Comparison of ENCODE assay signal across 19 mouse cellular contexts in genomic region chr16:29725563-29725962, GRCm38 (mm10).
A peak's percentile ranks its signal among the peaks of the same experiment; 100 is the strongest.
DNase-seq lines count a peak whose midpoint lies in the region; ATAC-seq lines count a peak whose summit lies in the region.
"Had no signal": no experiment of that assay in that cellular context is flagged by ENCODE, and none has a peak within 500 bp of the region (broad histone marks: within the 10 kb centered on the region; RNA-seq: fewer than 3 reads in every experiment).

No protein-coding gene starts in this region.

- ATAC-seq in forebrain, embryonic 15.5 days (replicated peaks), result peak; percentile 50
- no peak for ATAC-seq in forebrain, embryonic 13.5 days
- peak; percentile 70; the same call in 1 of the 2 replicates for ATAC-seq in hindbrain, embryonic 16.5 days
- ATAC-seq: intestine, embryonic 16.5 days; midbrain, embryonic 15.5 days had no signal

- H3K9ac ChIP-seq in forebrain, embryonic 15.5 days (replicated peaks), result no peak overlapping the region
- no peak overlapping the region for H3K9ac ChIP-seq in forebrain, embryonic 13.5 days
- no peak overlapping the region for H3K9ac ChIP-seq in hindbrain, embryonic 16.5 days (ENCODE audit: low read depth, low read length)
- H3K9ac ChIP-seq: embryonic facial prominence, embryonic 12.5 days; heart, embryonic 15.5 days; limb, embryonic 13.5 days; midbrain, embryonic 15.5 days had no signal

- no peak overlapping the region for H3K4me3 ChIP-seq in forebrain, embryonic 15.5 days
- no peak overlapping the region for H3K4me3 ChIP-seq in forebrain, embryonic 13.5 days
- no peak overlapping the region for H3K4me3 ChIP-seq in hindbrain, embryonic 16.5 days (ENCODE audit: low read length)
- H3K4me3 ChIP-seq in hindbrain, embryonic 10.5 days, result no peak overlapping the region
- H3K4me3 ChIP-seq: embryonic facial prominence, embryonic 12.5 days; heart, embryonic 15.5 days; limb, embryonic 13.5 days; midbrain, embryonic 15.5 days had no signal

- H3K4me1 ChIP-seq in forebrain, embryonic 15.5 days, result peaks cover 24% of the 10 kb centered on the region
- H3K4me1 ChIP-seq in forebrain, embryonic 13.5 days, result peaks cover 30% of the 10 kb centered on the region
- H3K4me1 ChIP-seq in hindbrain, embryonic 16.5 days (ENCODE audit: control insufficient read depth, insufficient read depth, low read depth, low read length), result peaks cover 4% of the 10 kb centered on the region
- H3K4me1 ChIP-seq in hindbrain, embryonic 10.5 days (replicated peaks), result peaks cover 25% of the 10 kb centered on the region
- H3K4me1 ChIP-seq: midbrain, embryonic 15.5 days had no signal

- no peak overlapping the region for H3K27ac ChIP-seq in forebrain, embryonic 15.5 days (replicated peaks)
- H3K27ac ChIP-seq in forebrain, embryonic 13.5 days, result no peak overlapping the region
- H3K27ac ChIP-seq in hindbrain, embryonic 16.5 days (ENCODE audit: low read depth, low read length), result no peak overlapping the region
- no peak overlapping the region for H3K27ac ChIP-seq in hindbrain, embryonic 10.5 days
- H3K27ac ChIP-seq: embryonic facial prominence, embryonic 12.5 days; heart, embryonic 15.5 days; limb, embryonic 13.5 days; midbrain, embryonic 15.5 days had no signal

- WGBS in forebrain, embryonic 15.5 days, result 32% methylated on average over 4 of the region's 4 CpGs
- WGBS in forebrain, embryonic 13.5 days, result 47% methylated on average over 4 of the region's 4 CpGs
- WGBS in hindbrain, embryonic 16.5 days, result 41% methylated on average over 4 of the region's 4 CpGs
- 59% methylated on average over 4 of the region's 4 CpGs for WGBS in hindbrain, embryonic 10.5 days

- H3K27me3 ChIP-seq in forebrain, embryonic 15.5 days, result peaks cover 58% of the 10 kb centered on the region
- H3K27me3 ChIP-seq in forebrain, embryonic 13.5 days, result peaks cover 84% of the 10 kb centered on the region
- H3K27me3 ChIP-seq in hindbrain, embryonic 16.5 days (replicated peaks; ENCODE audit: control insufficient read depth, insufficient read depth, low read length), result peaks cover 72% of the 10 kb centered on the region
- peaks cover 100% of the 10 kb centered on the region for H3K27me3 ChIP-seq in hindbrain, embryonic 10.5 days (ENCODE audit: insufficient read depth, poor library complexity, severe bottlenecking)

- H3K9me3 ChIP-seq in forebrain, embryonic 15.5 days, result no peaks in the 10 kb centered on the region
- H3K9me3 ChIP-seq in forebrain, embryonic 13.5 days (replicated peaks), result no peaks in the 10 kb centered on the region
- H3K9me3 ChIP-seq in hindbrain, embryonic 16.5 days (ENCODE audit: control insufficient read depth, low read length), result no peaks in the 10 kb centered on the region
- H3K9me3 ChIP-seq in hindbrain, embryonic 10.5 days, result no peaks in the 10 kb centered on the region
- H3K9me3 ChIP-seq: embryonic facial prominence, embryonic 12.5 days; heart, embryonic 15.5 days; limb, embryonic 13.5 days; midbrain, embryonic 15.5 days had no signal

- no peaks in the 10 kb centered on the region for H3K36me3 ChIP-seq in forebrain, embryonic 15.5 days
- H3K36me3 ChIP-seq in forebrain, embryonic 13.5 days (ENCODE audit: poor library complexity, severe bottlenecking), result no peaks in the 10 kb centered on the region
- no peaks in the 10 kb centered on the region for H3K36me3 ChIP-seq in hindbrain, embryonic 16.5 days (ENCODE audit: control insufficient read depth, insufficient read depth, low read length)
- no peaks in the 10 kb centered on the region for H3K36me3 ChIP-seq in hindbrain, embryonic 10.5 days
- H3K36me3 ChIP-seq: embryonic facial prominence, embryonic 12.5 days; heart, embryonic 15.5 days; limb, embryonic 13.5 days; midbrain, embryonic 15.5 days had no signal

- no peak for DNase-seq in hindbrain, embryonic 10.5 days (ENCODE audit: low spot score)
- DNase-seq in brain, adult 2 months (ENCODE audit: low read depth, low spot score), result peak; percentile 52
- peak; percentile 56 to 67 for DNase-seq in cerebellum, postnatal 25 days
- no peak for DNase-seq in thymus, postnatal 25 days
- no peak for DNase-seq in urinary bladder, postnatal 4 days (ENCODE audit: low spot score in 2 of 2)
- DNase-seq: adrenal gland, postnatal 10 days; B cell, adult 2 months; gastrocnemius, postnatal 10 days; kidney, postnatal 36 days; lung, postnatal 36 days; right cerebral cortex, adult 18-20 months had no signal

- H3K4me2 ChIP-seq in forebrain, embryonic 15.5 days (replicated peaks), result no peak overlapping the region
- H3K4me2 ChIP-seq in forebrain, embryonic 13.5 days, result no peak overlapping the region
- H3K4me2 ChIP-seq in hindbrain, embryonic 16.5 days (ENCODE audit: low read length), result no peak overlapping the region
- H3K4me2 ChIP-seq: embryonic facial prominence, embryonic 12.5 days; heart, embryonic 15.5 days; limb, embryonic 13.5 days; midbrain, embryonic 15.5 days had no signal

Comparison
In these comparisons a context has a peak if more than half of its experiments do, and no peak if none do; other contexts are left out.
1. DNase-seq: peak in brain, adult 2 months (single experiment) and cerebellum, postnatal 25 days (2 of 2); none in hindbrain, embryonic 10.5 days (single experiment), thymus, postnatal 25 days (single experiment) and urinary bladder, postnatal 4 days (0 of 2).